Mouse (Mus musculus): Measurements from ENCODE around the gene Arnt. TPM values are rescaled to one million over a fixed set of nuclear protein-coding genes. Genes with fewer than 3 reads are reported as not detected.
"Not testable (repeated sequence)": the region's sequence is repeated elsewhere in the genome, so short reads cannot be mapped to it uniquely, and the experiment has no call there.

The Arnt gene
- 53.5 and 56.1 TPM in 2 replicates for polyA plus RNA-seq (2015; fragmentation: Nextera tagmentation; extraction: Ambion mirVana)

- Histone ChIP-seq H3K4me1 (peaks cover 17% of the 10 kb centered on the region), H3K36me3 (peaks cover 25% of the 10 kb centered on the region), H3K9me3 (no peaks in the 10 kb centered on the region), H3K27ac (peak within 1 kb of the TSS; percentile 78), H3K27me3 (no peaks in the 10 kb centered on the region), H3K4me2 (replicated peaks) (peak within 1 kb of the TSS; percentile 75), H3K4me3 (peak within 1 kb of the TSS; percentile 86), H3K9ac (peak within 1 kb of the TSS; percentile 86)
- WGBS, result under 1% methylated on average over 46 of the region's 47 CpGs
- peak; percentile 99 for ATAC-seq (ENCODE audit: low FRiP score, low read depth)
These were observed at the start of gene Arnt for GRCm38 (mm10) chr3:95434136-95434982. Arnt (plus strand) TSS chr3:95434388.

- Histone ChIP-seq H3K36me3 (no peaks in the 10 kb centered on the region), H3K27me3 (no peaks in the 10 kb centered on the region), H3K4me1 (no peaks in the 10 kb centered on the region), H3K9me3 (no peaks in the 10 kb centered on the region), H3K9ac (no peak overlapping the region), H3K27ac (no peak overlapping the region), H3K4me2 (replicated peaks) (no peak overlapping the region), H3K4me3 (no peak overlapping the region)
- no peak for ATAC-seq (ENCODE audit: low FRiP score, low read depth)
- 85% methylated on average over 5 of the region's 5 CpGs for WGBS
These were observed 48.6 kb upstream of the Arnt start for GRCm38 (mm10) chr3:95385401-95386075.

DNA sequence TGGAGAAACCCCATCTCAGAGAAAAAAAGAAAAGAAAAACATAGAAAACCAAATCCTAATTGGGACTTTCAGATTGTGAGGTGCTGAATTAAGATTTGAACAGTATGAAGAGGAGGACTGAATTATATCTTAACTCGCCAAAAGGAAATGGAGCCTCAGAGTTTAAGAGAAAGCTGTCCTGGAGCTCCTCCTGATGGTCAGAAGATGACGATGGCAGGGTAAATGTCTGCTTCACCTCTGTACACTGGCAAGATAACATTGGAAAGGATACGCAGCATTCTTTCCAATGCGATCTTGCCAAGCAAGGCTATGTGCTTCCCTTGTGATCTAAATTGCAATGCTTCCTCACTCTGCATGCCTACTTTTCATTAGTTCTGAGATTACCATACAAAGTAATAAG, 39.8 kb upstream of the Arnt start:
- Histone ChIP-seq H3K27me3 (no peaks in the 10 kb centered on the region), H3K27ac (no peak overlapping the region), H3K4me1 (no peaks in the 10 kb centered on the region), H3K4me2 (replicated peaks) (no peak overlapping the region), H3K4me3 (no peak overlapping the region), H3K36me3 (no peaks in the 10 kb centered on the region), H3K9me3 (peaks cover 5% of the 10 kb centered on the region), H3K9ac (no peak overlapping the region)
- ATAC-seq (ENCODE audit: low FRiP score, low read depth), result no peak
- 89% methylated on average over 4 of the region's 4 CpGs for WGBS

DNA sequence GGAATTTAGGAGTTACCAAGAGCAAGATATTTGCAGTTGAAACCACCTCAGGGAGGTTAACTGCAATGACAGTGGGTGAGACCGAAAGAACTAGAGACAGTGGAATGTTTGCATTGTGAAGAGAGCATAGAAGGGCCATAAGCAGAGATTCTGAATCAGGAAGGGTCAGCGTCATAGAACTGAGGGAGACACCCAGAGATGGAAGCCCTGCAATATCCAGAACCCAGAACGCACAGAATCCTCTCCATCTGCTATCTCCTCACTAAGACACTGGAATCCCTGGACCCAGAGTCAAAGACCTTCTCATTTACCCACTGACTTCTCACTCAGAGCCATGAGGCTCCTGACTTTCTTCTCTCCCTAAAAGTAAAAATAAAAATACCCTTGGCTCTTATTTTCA, 31.4 kb upstream of the Arnt start, which contains the start of gene 4930558C23Rik:
TSS of gene 4930558C23Rik (minus strand) at position 101 of the 400 bp plus-strand sequence.
- 95% methylated on average over 3 of the region's 3 CpGs for WGBS
- H3K9me3 ChIP-seq, result no peaks in the 10 kb centered on the region
- no peaks in the 10 kb centered on the region for H3K4me1 ChIP-seq
- no peak within 1 kb of the TSS for H3K27ac ChIP-seq
- no peak within 1 kb of the TSS for H3K4me2 ChIP-seq (replicated peaks)
- H3K4me3 ChIP-seq, result no peak within 1 kb of the TSS
- no peak for ATAC-seq (ENCODE audit: low FRiP score, low read depth)
- no peaks in the 10 kb centered on the region for H3K27me3 ChIP-seq
- H3K36me3 ChIP-seq, result no peaks in the 10 kb centered on the region
- no peak within 1 kb of the TSS for H3K9ac ChIP-seq

DNA sequence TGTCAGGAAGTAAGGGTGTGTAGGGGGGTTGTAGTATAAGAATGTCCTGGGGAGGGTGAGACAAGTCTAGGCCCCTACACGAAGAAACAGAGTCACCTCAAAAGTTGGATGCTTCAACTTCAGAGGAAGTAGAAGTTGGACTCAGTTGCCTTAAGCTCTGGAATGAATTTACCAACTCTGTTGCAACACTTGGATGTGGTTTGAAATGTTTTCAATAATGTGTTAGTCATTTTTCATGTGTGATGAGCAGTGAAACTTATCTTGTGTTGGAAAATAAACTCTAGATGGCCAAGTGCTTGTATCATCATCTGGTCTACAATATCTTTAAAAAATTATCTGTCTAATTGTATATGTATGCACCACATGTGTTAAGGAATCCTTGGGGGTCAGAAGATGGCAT, 26.5 kb upstream of the Arnt start:
- Histone ChIP-seq H3K27me3 (no peaks in the 10 kb centered on the region), H3K4me2 (replicated peaks) (no peak overlapping the region), H3K4me3 (no peak overlapping the region), H3K9me3 (no peaks in the 10 kb centered on the region), H3K27ac (no peak overlapping the region), H3K4me1 (no peaks in the 10 kb centered on the region), H3K9ac (no peak overlapping the region), H3K36me3 (no peaks in the 10 kb centered on the region)
- no peak for ATAC-seq (ENCODE audit: low FRiP score, low read depth)
- 82% methylated on average over 1 of the region's 1 CpGs for WGBS

- Histone ChIP-seq H3K4me3 (no peak overlapping the region), H3K27ac (no peak overlapping the region), H3K9ac (no peak overlapping the region), H3K9me3 (no peaks in the 10 kb centered on the region), H3K27me3 (no peaks in the 10 kb centered on the region), H3K4me2 (replicated peaks) (no peak overlapping the region), H3K4me1 (no peaks in the 10 kb centered on the region), H3K36me3 (no peaks in the 10 kb centered on the region)
- whole genome bisulfite sequencing, result 92% methylated on average over 2 of the region's 2 CpGs
- ATAC-seq (ENCODE audit: low FRiP score, low read depth), result no peak
These were observed 25.3 kb upstream of the Arnt start for GRCm38 (mm10) chr3:95408852-95409251.

- 76% methylated on average over 1 of the region's 1 CpGs for WGBS
These were observed 21.9 kb upstream of the Arnt start for GRCm38 (mm10) chr3:95412268-95412667.

DNA sequence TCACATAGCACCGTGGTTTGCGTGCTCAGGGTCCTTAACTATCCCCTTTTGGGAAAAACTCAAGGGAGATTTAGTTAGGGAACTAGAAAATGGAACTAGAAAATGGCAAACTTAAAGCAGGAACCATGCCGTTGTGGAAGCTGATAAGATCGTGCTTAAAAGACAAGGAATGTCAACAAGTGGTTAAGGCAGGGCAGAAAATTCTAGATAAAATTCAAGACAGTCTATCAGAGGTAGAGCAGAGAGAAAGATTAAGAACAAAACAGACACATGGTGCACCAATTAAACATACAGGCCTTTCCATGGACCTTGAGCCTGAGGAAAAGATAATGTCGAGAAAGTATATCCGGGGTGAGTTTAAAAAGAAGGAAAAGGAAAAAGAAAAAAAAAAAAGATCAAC, 16.3 kb upstream of the Arnt start:
- no peaks in the 10 kb centered on the region for H3K27me3 ChIP-seq
- no peak overlapping the region for H3K4me2 ChIP-seq (replicated peaks)
- 92% methylated on average over 6 of the region's 6 CpGs for WGBS
- H3K9me3 ChIP-seq, result peaks cover 17% of the 10 kb centered on the region
- no peak for ATAC-seq (ENCODE audit: low FRiP score, low read depth)
- no peak overlapping the region for H3K27ac ChIP-seq
- H3K4me3 ChIP-seq, result no peak overlapping the region
- H3K4me1 ChIP-seq, result no peaks in the 10 kb centered on the region
- no peak overlapping the region for H3K9ac ChIP-seq
- H3K36me3 ChIP-seq, result no peaks in the 10 kb centered on the region

More at GRCm38 (mm10) chr3:95412268-95412667, 21.9 kb upstream of the Arnt start:
- H3K9ac ChIP-seq, result no peak overlapping the region
- H3K4me2 ChIP-seq (replicated peaks), result no peak overlapping the region
- no peaks in the 10 kb centered on the region for H3K36me3 ChIP-seq
- no peak overlapping the region for H3K4me3 ChIP-seq
- H3K27me3 ChIP-seq, result no peaks in the 10 kb centered on the region
- no peak for ATAC-seq (ENCODE audit: low FRiP score, low read depth)
- no peaks in the 10 kb centered on the region; the same call in 1 of the 2 replicates for H3K9me3 ChIP-seq
- H3K27ac ChIP-seq, result no peak overlapping the region
- H3K4me1 ChIP-seq, result no peaks in the 10 kb centered on the region

GRCm38 (mm10) chr3:95426476-95426875, 7.7 kb upstream of the Arnt start:
- not testable (repeated sequence) for H3K27ac ChIP-seq; H3K4me3 ChIP-seq; H3K4me1 ChIP-seq; ATAC-seq (ENCODE audit: low FRiP score, low read depth); H3K36me3 ChIP-seq; H3K27me3 ChIP-seq; H3K9ac ChIP-seq; H3K4me2 ChIP-seq (replicated peaks); H3K9me3 ChIP-seq
- WGBS, result 82% methylated on average over 5 of the region's 5 CpGs

GRCm38 (mm10) chr3:95427117-95427890, 6.9 kb upstream of the Arnt start:
- peak; percentile 79 for ATAC-seq (ENCODE audit: low FRiP score, low read depth)
- H3K9ac ChIP-seq, H3K36me3 ChIP-seq, H3K27me3 ChIP-seq, H3K9me3 ChIP-seq, H3K27ac ChIP-seq, H3K4me1 ChIP-seq: not testable (repeated sequence)
- H3K4me3 ChIP-seq, result peak overlapping the region; percentile 34
- H3K4me2 ChIP-seq (replicated peaks), result peak overlapping the region; percentile 58
- WGBS, result 43% methylated on average over 8 of the region's 33 CpGs

DNA sequence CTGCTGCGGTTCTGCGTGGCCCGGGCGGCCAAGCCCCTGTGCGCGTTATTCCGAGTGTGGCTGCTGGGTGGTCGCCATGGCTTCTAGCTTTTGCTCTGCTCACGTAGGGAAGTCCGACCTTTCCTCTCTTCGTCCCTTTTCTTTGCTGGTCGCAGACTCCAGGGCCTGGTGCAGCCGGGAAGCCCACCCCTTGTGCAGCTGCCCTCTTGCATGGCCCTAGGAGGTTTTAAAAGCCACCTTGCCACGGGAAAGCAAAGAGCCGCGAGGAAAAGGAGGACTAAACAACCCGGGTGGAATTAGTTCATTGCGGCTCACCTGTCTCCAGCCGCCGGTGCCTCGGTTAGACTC, 6.3 kb upstream of the Arnt start:
- not testable (repeated sequence) for H3K9me3 ChIP-seq, H3K4me1 ChIP-seq, H3K36me3 ChIP-seq, H3K9ac ChIP-seq, H3K27ac ChIP-seq, H3K27me3 ChIP-seq
- Histone ChIP-seq H3K4me2 (replicated peaks) (peak overlapping the region; percentile 58), H3K4me3 (peak overlapping the region; percentile 34)
- ATAC-seq (ENCODE audit: low FRiP score, low read depth), result peak; percentile 44; the same call in 1 of the 2 replicates
- 23% methylated on average over 16 of the region's 21 CpGs for WGBS

DNA sequence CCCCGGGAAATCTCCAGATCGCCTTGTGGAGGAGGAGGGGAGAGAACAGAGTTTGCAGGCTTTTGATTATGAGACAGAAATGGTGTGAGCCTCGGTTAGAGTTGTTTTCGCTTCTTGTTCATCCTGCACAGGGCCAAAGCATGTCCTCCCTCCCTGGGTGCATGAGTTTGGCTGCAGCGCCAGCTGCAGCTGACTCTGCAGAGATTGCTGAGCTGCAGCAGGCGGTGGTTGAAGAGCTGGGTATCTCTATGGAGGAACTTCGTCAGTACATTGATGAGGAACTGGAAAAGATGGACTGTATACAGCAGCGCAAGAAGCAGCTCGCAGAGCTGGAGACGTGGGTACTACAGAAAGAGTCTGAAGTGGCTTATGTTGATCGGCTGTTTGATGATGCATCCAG, 5.8 kb upstream of the Arnt start:
- H3K9ac ChIP-seq; H3K36me3 ChIP-seq; H3K27ac ChIP-seq; H3K4me2 ChIP-seq (replicated peaks); H3K4me1 ChIP-seq; ATAC-seq (ENCODE audit: low FRiP score, low read depth); H3K9me3 ChIP-seq; H3K27me3 ChIP-seq; H3K4me3 ChIP-seq: not testable (repeated sequence)
- 66% methylated on average over 5 of the region's 11 CpGs for WGBS
